Mouse (Mus musculus): Measurements from ENCODE around the gene Olfr1441.

DNA sequence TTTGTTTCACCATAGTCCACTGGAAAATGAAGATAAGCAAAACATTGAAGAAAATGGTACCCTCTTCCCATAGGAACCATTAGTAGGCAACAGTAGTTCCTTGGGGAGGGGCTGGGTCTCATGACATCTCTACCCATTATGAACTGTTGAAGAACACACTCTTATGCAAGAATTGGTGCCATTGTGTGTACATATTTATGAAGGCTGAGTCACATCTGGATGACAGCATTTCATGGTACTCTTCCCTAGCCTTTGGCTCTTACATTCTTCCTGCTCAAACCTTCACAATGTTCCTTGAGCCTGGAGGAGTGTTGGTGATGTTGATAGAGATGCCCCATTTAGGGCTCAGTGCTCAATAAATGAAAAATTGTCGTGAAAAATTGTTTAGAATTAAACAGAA, 22.3 kb downstream of the Olfr1441 start:
- TF ChIP-seq CTCF (IDR thresholded peaks at IDR 0.05; ENCODE audit: control insufficient read depth, insufficient read depth, insufficient read length): no peak
- TF ChIP-seq MYOG (IDR thresholded peaks at IDR 0.05; ENCODE audit: control insufficient read depth, extremely low read depth, insufficient read length): no peak
- TF ChIP-seq MYOD1 (IDR thresholded peaks at IDR 0.05; ENCODE audit: control insufficient read depth, insufficient read length, low read depth): no peak
- no peak for TF ChIP-seq FOSL1 (IDR thresholded peaks at IDR 0.05; ENCODE audit: insufficient read depth, low read length, poor library complexity, severe bottlenecking)
- TF ChIP-seq MAX (IDR thresholded peaks at IDR 0.05): no peak
- no peak for TF ChIP-seq CEBPB (IDR thresholded peaks at IDR 0.05; ENCODE audit: low read depth)
